Mouse (Mus musculus) liver, embryonic 16.5 days (tissue): Measurements from ENCODE around the gene Trib3. TPM values are rescaled to one million over a fixed set of nuclear protein-coding genes. Genes with fewer than 3 reads are reported as not detected.

Experiments
- ATAC-seq: fragments of 200-750 bp; cut with Nextera tagmentation; 2 replicates; pipeline ENCODE4 v1.8.0; 2017; ENCODE audit warnings: low read depth, mild to moderate bottlenecking, moderate number of reproducible peaks, moderate library complexity
- H3K27ac ChIP-seq: fragments of 300-500 bp; sonication (generic); 2 replicates; pipeline ENCODE4 v1.5.1; 2014; ENCODE audit warnings: mild to moderate bottlenecking, low read length
- H3K27me3 ChIP-seq: fragments of 300-500 bp; sonication (generic); 2 replicates; pipeline ENCODE4 v1.6.1; 2014; ENCODE audit warnings: low read depth, low read length, mixed read lengths; ENCODE audit not compliant: control insufficient read depth, insufficient read depth
- H3K36me3 ChIP-seq: fragments of 300-500 bp; sonication (generic); 2 replicates; pipeline ENCODE4 v1.6.1; 2014; ENCODE audit warnings: mild to moderate bottlenecking; ENCODE audit not compliant: control insufficient read depth, insufficient read depth
- H3K4me1 ChIP-seq: fragments of 300-500 bp; sonication (generic); 2 replicates; pipeline ENCODE4 v1.6.1; 2014; ENCODE audit warnings: low read depth, low read length, mixed read lengths; ENCODE audit not compliant: control insufficient read depth
- H3K4me2 ChIP-seq: fragments of 300-500 bp; sonication (generic); 2 replicates; pipeline ENCODE4 v1.6.1; 2014; ENCODE audit warnings: low read depth, low read length, mixed read lengths
- H3K4me3 ChIP-seq: fragments of 300-500 bp; sonication (generic); 2 replicates; pipeline ENCODE4 v1.5.1; 2014; ENCODE audit warnings: low read depth, mild to moderate bottlenecking, low read length
- H3K9ac ChIP-seq: fragments of 300-500 bp; sonication (generic); 2 replicates; pipeline ENCODE4 v1.6.1; 2014; ENCODE audit warnings: low read depth, low read length
- H3K9me3 ChIP-seq: fragments of 300-500 bp; sonication (generic); replicated peaks from 2 replicates; pipeline ENCODE4 v1.6.1; 2016; ENCODE audit warnings: low read length; ENCODE audit not compliant: control insufficient read depth
- WGBS: fragments of 180-500 bp; shearing (Covaris S2); extraction: QIAGEN DNeasy Blood & Tissue Kit; methylation state at CpG from one replicate; pipeline ENCODE4 v1.1.7; 2014; ENCODE audit not compliant: insufficient replicate concordance; 5-methylcytosine and 5-hydroxymethylcytosine counted together
- polyA plus RNA-seq: library from polyadenylated mRNA; unstranded; fragments of >200 nt; fragmentation: Nextera tagmentation; extraction: Ambion mirVana; gene quantifications from 2 replicates; pipeline ENCODE4 v1.2.1, GENCODE M21; 2015

Trib3 gene
- polyA plus RNA-seq, 1 experiment from 2014 or later: 6.5 TPM

DNA sequence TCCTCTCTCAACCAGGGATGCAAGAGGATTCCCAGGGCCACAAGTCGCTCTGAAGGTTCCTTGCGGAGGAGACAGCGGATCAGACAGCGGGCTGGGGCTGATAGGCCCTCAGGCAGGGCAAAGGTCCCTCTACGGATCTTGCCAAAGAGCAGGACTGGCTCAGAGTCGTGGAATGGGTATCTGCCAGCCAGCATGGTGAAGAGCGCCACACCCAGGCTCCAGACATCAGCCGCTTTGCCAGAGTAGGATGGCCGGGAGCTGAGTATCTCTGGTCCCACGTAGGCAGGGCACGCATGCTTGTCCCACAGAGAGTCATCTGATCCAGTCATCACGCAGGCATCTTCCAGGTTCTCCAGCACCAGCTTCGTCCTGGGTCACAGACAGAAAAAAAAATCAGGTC is 5.5 kb downstream of the Trib3 start:
- Histone ChIP-seq H3K4me3 (no peak overlapping the region), H3K9ac (no peak overlapping the region), H3K27me3 (no peaks in the 10 kb centered on the region; the same call in 1 of the 2 replicates), H3K27ac (no peak overlapping the region), H3K4me1 (peaks cover 6% of the 10 kb centered on the region), H3K36me3 (no peaks in the 10 kb centered on the region), H3K4me2 (no peak overlapping the region), H3K9me3 (no peaks in the 10 kb centered on the region)
- WGBS: 77% methylated on average over 13 of the region's 13 CpGs
- ATAC-seq: no peak

DNA sequence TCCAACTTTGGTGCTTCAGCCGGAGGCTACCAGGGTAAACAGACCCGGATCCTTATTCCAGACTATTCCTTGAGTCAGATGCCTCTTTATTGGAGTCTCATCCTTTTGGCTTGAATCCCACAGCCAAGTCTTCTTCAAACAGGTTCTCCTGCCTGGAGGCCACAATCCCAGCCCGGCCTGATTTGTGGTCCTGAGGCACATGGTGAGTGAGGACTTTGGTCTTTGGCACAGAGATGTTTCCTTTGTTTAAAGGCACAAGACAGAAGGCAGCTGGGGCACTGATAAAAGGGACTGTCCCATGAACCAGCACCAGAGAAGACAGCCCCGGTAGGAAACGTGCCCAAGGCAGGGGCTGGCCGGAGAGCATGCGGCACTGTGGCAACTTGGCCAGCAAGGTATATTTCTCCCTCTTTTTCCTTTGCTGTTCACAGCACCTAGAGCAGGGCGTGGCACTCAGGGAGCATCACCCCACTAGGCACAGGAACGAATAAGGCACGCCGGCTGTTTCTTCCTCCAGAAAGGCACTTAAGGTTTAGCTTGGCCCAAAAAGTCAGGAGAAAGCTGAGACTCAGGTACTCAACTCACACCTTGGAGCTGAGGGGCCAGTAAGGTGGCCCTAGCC is 6.1 kb downstream of the Trib3 start:
- Histone ChIP-seq H3K9ac (no peak overlapping the region), H3K4me1 (peaks cover 2% of the 10 kb centered on the region), H3K27ac (no peak overlapping the region), H3K27me3 (no peaks in the 10 kb centered on the region; the same call in 1 of the 2 replicates), H3K36me3 (no peaks in the 10 kb centered on the region), H3K4me3 (no peak overlapping the region), H3K4me2 (no peak overlapping the region), H3K9me3 (no peaks in the 10 kb centered on the region)
- ATAC-seq: no peak
- WGBS: 75% methylated on average over 11 of the region's 11 CpGs

DNA sequence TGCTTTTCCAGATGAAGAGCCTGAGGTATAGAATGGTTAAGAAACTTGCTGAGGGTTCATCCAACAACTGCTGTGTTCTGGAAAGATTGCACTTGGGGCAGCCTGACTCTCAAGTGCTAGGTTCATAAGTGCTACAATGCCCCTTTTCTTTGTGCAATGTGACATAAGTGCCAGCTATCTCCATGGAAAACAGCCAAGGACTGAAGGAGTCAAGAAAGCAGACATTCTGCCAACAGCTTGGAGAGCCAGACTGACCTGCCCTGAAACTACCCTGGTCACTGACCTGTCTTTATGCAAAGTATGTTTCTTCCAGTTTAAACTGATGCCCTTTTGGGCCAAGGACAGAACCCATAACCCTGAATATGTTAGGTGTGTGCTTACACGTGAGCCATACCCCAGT is 7.0 kb downstream of the Trib3 start:
- H3K36me3 ChIP-seq: no peaks in the 10 kb centered on the region
- no peaks in the 10 kb centered on the region for H3K27me3 ChIP-seq
- H3K4me3 ChIP-seq: no peak overlapping the region
- H3K27ac ChIP-seq: no peak overlapping the region
- H3K9me3 ChIP-seq: no peaks in the 10 kb centered on the region
- 78% methylated on average over 1 of the region's 1 CpGs for WGBS
- no peak overlapping the region for H3K9ac ChIP-seq
- H3K4me1 ChIP-seq: peaks cover 4% of the 10 kb centered on the region
- H3K4me2 ChIP-seq: no peak overlapping the region
- no peak for ATAC-seq

GRCm38 (mm10) chr2:152335289-152335820 is 8.5 kb downstream of the Trib3 start:
- no peak overlapping the region for H3K4me3 ChIP-seq
- H3K4me1 ChIP-seq: peaks cover 17% of the 10 kb centered on the region
- no peak overlapping the region for H3K27ac ChIP-seq
- no peak overlapping the region for H3K9ac ChIP-seq
- no peaks in the 10 kb centered on the region for H3K9me3 ChIP-seq
- H3K36me3 ChIP-seq: no peaks in the 10 kb centered on the region
- no peaks in the 10 kb centered on the region for H3K27me3 ChIP-seq
- ATAC-seq: no peak
- H3K4me2 ChIP-seq: no peak overlapping the region
- 28% methylated on average over 11 of the region's 11 CpGs for WGBS

GRCm38 (mm10) chr2:152333345-152334006 is 10.4 kb downstream of the Trib3 start:
- Histone ChIP-seq H3K9ac (no peak overlapping the region), H3K4me2 (peak overlapping the region; percentile 97; the same call in 1 of the 2 replicates), H3K4me3 (no peak overlapping the region), H3K36me3 (peaks cover 4% of the 10 kb centered on the region; the same call in 1 of the 2 replicates), H3K27ac (no peak overlapping the region), H3K27me3 (no peaks in the 10 kb centered on the region), H3K4me1 (peaks cover 19% of the 10 kb centered on the region), H3K9me3 (no peaks in the 10 kb centered on the region)
- 63% methylated on average over 4 of the region's 4 CpGs for WGBS
- ATAC-seq: no peak

DNA sequence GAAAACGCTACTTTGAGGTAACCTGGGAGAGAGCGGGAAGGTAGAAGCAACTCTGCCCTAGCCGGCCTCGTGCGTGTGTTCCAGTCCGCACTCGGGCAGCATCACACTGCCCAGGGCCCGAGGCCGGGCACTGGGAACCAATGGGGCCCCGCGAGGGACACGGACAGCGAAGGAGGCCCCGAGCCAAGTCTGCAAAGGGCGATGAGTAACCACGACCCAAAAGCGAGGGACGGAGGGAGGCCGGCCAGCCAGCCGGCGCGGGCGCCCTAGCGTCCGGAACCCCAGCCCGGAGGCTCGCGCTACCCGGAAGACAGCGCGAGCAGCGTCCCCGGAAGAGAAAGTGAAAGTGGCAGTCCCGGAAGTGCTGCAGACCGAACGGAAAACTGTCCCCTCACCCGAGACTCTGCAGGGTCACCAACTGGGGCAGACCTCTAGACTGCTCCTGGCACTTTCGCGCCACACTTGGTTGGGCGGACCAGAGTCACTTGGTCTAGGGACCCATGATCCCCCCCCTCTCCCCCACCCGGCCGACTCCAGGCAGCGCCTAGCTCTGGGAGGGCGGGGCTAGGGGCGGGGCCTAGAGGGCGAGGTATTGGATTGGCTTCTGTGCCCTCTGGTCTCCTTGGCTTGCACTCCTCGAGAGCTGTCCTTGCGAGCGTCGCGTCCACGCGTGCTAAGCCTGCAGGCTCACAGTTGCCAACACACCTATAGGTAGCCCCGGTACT is 11.6 kb downstream of the Trib3 start, which contains the start of gene Rbck1:
Gene Rbck1, minus strand, starts transcription at position 553 of the 725 bp plus-strand sequence.
- peaks cover 4% of the 10 kb centered on the region; the same call in 1 of the 2 replicates for H3K36me3 ChIP-seq
- under 1% methylated on average over 54 of the region's 54 CpGs for WGBS
- H3K4me1 ChIP-seq: peaks cover 19% of the 10 kb centered on the region
- no peaks in the 10 kb centered on the region for H3K9me3 ChIP-seq
- peak within 1 kb of the TSS; percentile 94 for H3K9ac ChIP-seq
- H3K27ac ChIP-seq: peak within 1 kb of the TSS; percentile 97
- H3K4me3 ChIP-seq: peak within 1 kb of the TSS; percentile 90
- peak within 1 kb of the TSS; percentile 97 for H3K4me2 ChIP-seq
- no peaks in the 10 kb centered on the region for H3K27me3 ChIP-seq
- ATAC-seq: peak; percentile 93

GRCm38 (mm10) chr2:152330858-152331423 is 12.9 kb downstream of the Trib3 start:
- 15% methylated on average over 7 of the region's 7 CpGs for WGBS
- H3K4me3 ChIP-seq: peak overlapping the region; percentile 90

DNA sequence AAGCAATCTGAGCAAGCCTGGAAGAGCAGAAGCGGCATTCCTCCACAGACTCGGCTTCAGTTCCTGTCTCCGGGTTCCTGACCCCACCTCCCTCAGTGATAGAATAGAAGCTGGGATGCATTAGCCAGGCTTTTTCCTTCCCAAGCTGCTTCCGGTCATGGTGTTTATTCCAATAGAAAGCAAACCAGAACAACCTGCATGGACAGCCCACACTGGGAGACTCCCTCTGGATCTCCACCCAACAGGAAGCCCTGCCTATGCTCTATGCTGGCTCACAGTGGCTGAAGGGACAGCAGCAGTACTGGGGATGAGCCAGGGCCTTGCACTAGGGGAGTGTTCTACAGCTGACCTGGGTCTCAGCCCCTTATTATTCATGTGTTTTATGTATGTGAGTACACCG is 15.9 kb downstream of the Trib3 start:
- 70% methylated on average over 5 of the region's 5 CpGs for WGBS
- Histone ChIP-seq H3K4me1 (peaks cover 19% of the 10 kb centered on the region), H3K27me3 (no peaks in the 10 kb centered on the region), H3K4me2 (no peak overlapping the region), H3K9ac (no peak overlapping the region), H3K4me3 (no peak overlapping the region), H3K36me3 (peaks cover 26% of the 10 kb centered on the region; the same call in 1 of the 2 replicates), H3K9me3 (no peaks in the 10 kb centered on the region), H3K27ac (no peak overlapping the region)
- no peak for ATAC-seq

More at GRCm38 (mm10) chr2:152330858-152331423, 12.9 kb downstream of the Trib3 start:
- Histone ChIP-seq H3K9me3 (no peaks in the 10 kb centered on the region), H3K4me1 (peaks cover 19% of the 10 kb centered on the region), H3K36me3 (peaks cover 10% of the 10 kb centered on the region; the same call in 1 of the 2 replicates), H3K9ac (peak overlapping the region; percentile 94), H3K27ac (0 out of 2 replicates have a peak overlapping the region, but pooled peaks have one; percentile 12), H3K4me2 (peak overlapping the region; percentile 97), H3K27me3 (no peaks in the 10 kb centered on the region)
- no peak for ATAC-seq
